Comparison of ENCODE assay signal across 11 mouse cellular contexts in genomic region chr15:85701128-85701930, GRCm38 (mm10). TPM values are rescaled to one million over a fixed set of nuclear protein-coding genes. Genes with fewer than 3 reads are reported as not detected.
DNase-seq lines count a peak whose midpoint lies in the region; ATAC-seq and TF ChIP-seq lines count a peak whose summit lies in the region.
"Had no signal": no experiment of that assay in that cellular context is flagged by ENCODE, and none has a peak within 500 bp of the region (broad histone marks: within the 10 kb centered on the region; RNA-seq: fewer than 3 reads in every experiment).

No protein-coding gene starts in this region.

- H3K9me3 ChIP-seq in heart, postnatal 0 days (replicated peaks; ENCODE audit: control insufficient read depth, low read length): no peaks in the 10 kb centered on the region
- H3K9me3 ChIP-seq in neural tube, embryonic 15.5 days (replicated peaks): no peaks in the 10 kb centered on the region
- H3K9me3 ChIP-seq: embryonic facial prominence, embryonic 15.5 days; heart, embryonic 13.5 days had no signal

- DNase-seq in heart, postnatal 0 days (ENCODE audit: low spot score): no peak
- DNase-seq in heart, postnatal 36 days: no peak
- DNase-seq in liver, adult 2 months (ENCODE audit: extremely low read depth, low read depth, low spot score): no peak
- DNase-seq in liver: no peak
- DNase-seq in cerebellum, postnatal 25 days: peak; percentile 28 to 40
- DNase-seq in spleen, postnatal 10 days (ENCODE audit: low spot score in 2 of 2): no peak
- DNase-seq: spleen, adult 18-20 months had no signal

- 0 out of 2 replicates have a peak, but pooled peaks have one; percentile 40 for ATAC-seq in heart, postnatal 0 days (ENCODE audit: insufficient read depth, low read depth)
- no peak for ATAC-seq in neural tube, embryonic 15.5 days (ENCODE audit: low FRiP score)

- peaks cover 98% of the 10 kb centered on the region for H3K36me3 ChIP-seq in heart, postnatal 0 days (replicated peaks; ENCODE audit: control insufficient read depth, insufficient read depth, low read length)
- H3K36me3 ChIP-seq in liver, adult 2 months (ENCODE audit: control insufficient read depth, insufficient read depth, low read length): peaks cover 19% of the 10 kb centered on the region
- H3K36me3 ChIP-seq in neural tube, embryonic 15.5 days: peaks cover 86% of the 10 kb centered on the region

- no peak overlapping the region for H3K4me3 ChIP-seq in heart, postnatal 0 days (ENCODE audit: low read depth, low read length)
- H3K4me3 ChIP-seq in liver, adult 2 months (ENCODE audit: insufficient read depth, low read depth, low read length): no peak overlapping the region
- no peak overlapping the region for H3K4me3 ChIP-seq in neural tube, embryonic 15.5 days (replicated peaks)
- H3K4me3 ChIP-seq: embryonic facial prominence, embryonic 15.5 days; heart, embryonic 13.5 days had no signal

- TF ChIP-seq CTCF in heart, postnatal 0 days (IDR thresholded peaks at IDR 0.05; ENCODE audit: low read depth): no peak
- TF ChIP-seq CTCF in liver, adult 2 months (IDR thresholded peaks at IDR 0.05; ENCODE audit: low read depth, low read length): no peak

- no peak overlapping the region for H3K9ac ChIP-seq in heart, postnatal 0 days (replicated peaks; ENCODE audit: low read depth, low read length)
- no peak overlapping the region for H3K9ac ChIP-seq in liver, adult 2 months (ENCODE audit: low read depth, low read length)
- no peak overlapping the region for H3K9ac ChIP-seq in neural tube, embryonic 15.5 days (replicated peaks)
- H3K9ac ChIP-seq: embryonic facial prominence, embryonic 15.5 days; heart, embryonic 13.5 days had no signal

- H3K4me1 ChIP-seq in heart, postnatal 0 days (ENCODE audit: control insufficient read depth, insufficient read depth): peaks cover 12% of the 10 kb centered on the region; the same call in 1 of the 2 replicates
- peaks cover 54% of the 10 kb centered on the region for H3K4me1 ChIP-seq in liver, adult 2 months (ENCODE audit: control insufficient read depth, insufficient read depth, low read length)
- H3K4me1 ChIP-seq in neural tube, embryonic 15.5 days: peaks cover 57% of the 10 kb centered on the region
- H3K4me1 ChIP-seq: heart, embryonic 13.5 days had no signal

- no peaks in the 10 kb centered on the region for H3K79me2 ChIP-seq in liver, adult 2 months (ENCODE audit: control insufficient read depth, insufficient read depth, low read length)

- TF ChIP-seq POLR2A in liver, adult 2 months (IDR thresholded peaks at IDR 0.05; ENCODE audit: extremely low read depth, insufficient read depth, low read length): no peak

- 66% methylated on average over 10 of the region's 10 CpGs for WGBS in heart, postnatal 0 days
- 68% methylated on average over 10 of the region's 10 CpGs for WGBS in liver, adult 2 months
- WGBS in neural tube, embryonic 15.5 days: 76% methylated on average over 10 of the region's 10 CpGs

- no peak for TF ChIP-seq EP300 in heart, postnatal 0 days (IDR thresholded peaks at IDR 0.05; ENCODE audit: low read depth)

- H3K27ac ChIP-seq in heart, postnatal 0 days (ENCODE audit: low read depth): peak overlapping the region; percentile 52; the same call in 1 of the 2 replicates
- H3K27ac ChIP-seq in liver, adult 2 months (replicated peaks; ENCODE audit: insufficient read depth, low read depth, low read length): peak overlapping the region; percentile 92
- peak overlapping the region; percentile 82 for H3K27ac ChIP-seq in neural tube, embryonic 15.5 days (replicated peaks)
- H3K27ac ChIP-seq: embryonic facial prominence, embryonic 15.5 days; heart, embryonic 13.5 days had no signal

- H3K27me3 ChIP-seq in heart, postnatal 0 days (ENCODE audit: control insufficient read depth, insufficient read depth, low read length): no peaks in the 10 kb centered on the region
- H3K27me3 ChIP-seq in liver, adult 2 months (ENCODE audit: control insufficient read depth, insufficient read depth, low read length): no peaks in the 10 kb centered on the region
- H3K27me3 ChIP-seq in neural tube, embryonic 15.5 days (replicated peaks): no peaks in the 10 kb centered on the region
- H3K27me3 ChIP-seq: embryonic facial prominence, embryonic 15.5 days; heart, embryonic 13.5 days had no signal

- intact Hi-C loops in heart, postnatal 36 days (cut with DNase I): loop anchor here (2.0 to 10.0 kb wide), 2 partner anchors 15 to 47 kb away; no protein-coding TSS in a partner anchor

- no peak overlapping the region for H3K4me2 ChIP-seq in heart, postnatal 0 days (ENCODE audit: low read depth, low read length)
- no peak overlapping the region for H3K4me2 ChIP-seq in neural tube, embryonic 15.5 days
- H3K4me2 ChIP-seq: embryonic facial prominence, embryonic 15.5 days; heart, embryonic 13.5 days had no signal

RNA-seq across cellular contexts. Expression of gene Ppara, which starts 33.5 kb away (rescaled TPM):
- 11.6 and 18.5 TPM in 2 replicates for total RNA-seq in heart, postnatal 0 days (2014; rRNA removed; ENCODE audit: low replicate concordance)
- 31.4 and 33.4 TPM in 2 replicates for polyA plus RNA-seq in heart, postnatal 0 days (2015; fragmentation: Nextera tagmentation; extraction: Ambion mirVana)
- total RNA-seq in heart, postnatal 36 days (2021): 10 to 100 TPM; 39.3 to 53.4 TPM
- 184 and 206 TPM in 2 replicates for total RNA-seq in liver, adult 2 months (2014; rRNA removed)
- 36.2 and 39.8 TPM in 2 replicates for polyA plus RNA-seq in liver, adult 2 months (2012; rRNA removed)
- polyA plus RNA-seq in neural tube, embryonic 15.5 days (2015; fragmentation: Nextera tagmentation; extraction: Ambion mirVana): 1.5 and 2.0 TPM in 2 replicates
- total RNA-seq: megakaryocyte-erythroid progenitor cell, adult 5-6 weeks had no signal

Comparison
In these comparisons a context has a peak if more than half of its experiments do, and no peak if none do; other contexts are left out.
1. DNase-seq: peak in cerebellum, postnatal 25 days (2 of 2); none in heart, postnatal 0 days (single experiment), heart, postnatal 36 days (0 of 2), liver, adult 2 months (single experiment), liver (single experiment) and spleen, postnatal 10 days (0 of 2).
2. Peak in every context shown above with its lines, with median percentiles within 50 percentile points of each other: H3K27ac ChIP-seq.